Mouse (Mus musculus) limb, embryonic 11.5 days (tissue): ENCODE measurements around the gene Olfr155. TPM values are rescaled to one million over a fixed set of nuclear protein-coding genes. Genes with fewer than 3 reads are reported as not detected.
A peak's percentile ranks its signal among the peaks of the same experiment; 100 is the strongest.

ENCODE experiments used
- ATAC-seq: fragments of 200-750 bp; cut with Nextera tagmentation; 2 replicates; pipeline ENCODE4 v1.8.0; 2017; ENCODE audit warnings: low read depth; ENCODE audit not compliant: insufficient number of reproducible peaks, low FRiP score, low TSS enrichment
- DNase-seq: peaks from one replicate; pipeline ENCODE4 v3.0.0-alpha.2; 2015; ENCODE audit warnings: low spot score
- H3K27ac ChIP-seq: fragments of 300-500 bp; sonication (generic); replicated peaks from 2 replicates; pipeline ENCODE4 v1.5.1; 2014; ENCODE audit warnings: low read depth, mild to moderate bottlenecking, low read length
- H3K27me3 ChIP-seq: fragments of 300-500 bp; sonication (generic); 2 replicates; pipeline ENCODE4 v1.6.1; 2014; ENCODE audit warnings: mild to moderate bottlenecking, low read length, mixed read lengths; ENCODE audit not compliant: control insufficient read depth, insufficient read depth
- H3K36me3 ChIP-seq: fragments of 300-500 bp; sonication (generic); 2 replicates; pipeline ENCODE4 v1.6.1; 2014; ENCODE audit warnings: mild to moderate bottlenecking, low read length, moderate library complexity, mixed read lengths; ENCODE audit not compliant: control insufficient read depth, insufficient read depth
- H3K4me1 ChIP-seq: fragments of 300-500 bp; sonication (generic); 2 replicates; pipeline ENCODE4 v1.6.1; 2014; ENCODE audit warnings: low read length, mixed read lengths; ENCODE audit not compliant: control insufficient read depth, insufficient read depth
- H3K4me2 ChIP-seq: fragments of 300-500 bp; sonication (generic); 2 replicates; pipeline ENCODE4 v1.6.1; 2014; ENCODE audit warnings: low read depth, mild to moderate bottlenecking, moderate library complexity; ENCODE audit not compliant: severe bottlenecking
- H3K4me3 ChIP-seq: fragments of 300-500 bp; sonication (generic); 2 replicates; pipeline ENCODE4 v1.5.1; 2014; ENCODE audit warnings: low read depth, low read length
- H3K9ac ChIP-seq: fragments of 300-500 bp; sonication (generic); 2 replicates; pipeline ENCODE4 v1.6.1; 2014; ENCODE audit warnings: mild to moderate bottlenecking, low read length
- H3K9me3 ChIP-seq: fragments of 300-500 bp; sonication (generic); 2 replicates; pipeline ENCODE4 v1.6.1; 2016; ENCODE audit warnings: low read length; ENCODE audit not compliant: control insufficient read depth
- WGBS: fragments of 180-500 bp; shearing (Covaris S2); extraction: QIAGEN DNeasy Blood & Tissue Kit; methylation state at CpG from one replicate; pipeline ENCODE4 v1.1.7; 2014; 5-methylcytosine and 5-hydroxymethylcytosine counted together
- polyA plus RNA-seq: library from polyadenylated mRNA; unstranded; fragments of >200 nt; fragmentation: Nextera tagmentation; extraction: Ambion mirVana; gene quantifications from 2 replicates; pipeline ENCODE4 v1.2.1, GENCODE M21; 2014

Olfr155 gene
- polyA plus RNA-seq, 1 experiment from 2014 or later = not detected

- no peak for ATAC-seq
- WGBS = 97% methylated on average over 1 of the region's 1 CpGs
- H3K9ac ChIP-seq = no peak overlapping the region
These were observed 25.9 kb downstream of the Olfr155 start for GRCm38 (mm10) chr4:43877230-43877629.

DNA sequence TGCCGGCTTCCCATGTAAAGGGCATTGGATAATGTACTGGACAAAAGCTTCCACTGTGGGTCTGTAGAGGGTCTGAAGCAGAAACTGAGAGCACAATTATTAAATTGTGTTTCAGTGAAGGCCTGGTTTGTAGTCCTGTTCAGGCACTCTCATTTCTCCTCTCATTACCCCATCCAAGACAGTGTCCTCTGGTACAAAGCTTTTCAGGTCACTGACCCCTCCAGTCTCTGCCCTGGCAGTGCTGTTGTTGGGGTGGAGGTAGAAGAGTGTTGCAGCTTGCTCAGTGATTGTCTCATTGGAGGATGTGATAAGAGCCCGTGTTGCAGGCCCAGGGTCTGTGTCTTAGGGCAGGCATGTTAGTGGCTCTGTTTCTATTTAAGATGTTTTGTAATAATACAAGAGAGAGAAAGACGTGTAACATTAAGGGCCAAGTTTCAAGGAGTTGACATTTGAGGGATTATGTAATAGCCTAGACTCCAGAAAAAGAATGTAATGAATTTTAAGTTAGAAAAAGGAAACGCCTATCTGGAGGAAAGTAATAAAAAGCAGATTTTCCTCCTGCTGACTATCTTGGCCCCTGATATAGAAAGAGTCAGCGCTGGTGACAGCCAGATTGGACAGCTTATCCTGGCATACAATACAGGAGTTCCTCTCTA, 26.9 kb downstream of the Olfr155 start:
- no peak overlapping the region for H3K4me2 ChIP-seq
- H3K36me3 ChIP-seq = no peaks in the 10 kb centered on the region
- WGBS = 34% methylated on average over 5 of the region's 5 CpGs
- H3K9ac ChIP-seq = 0 out of 2 replicates have a peak overlapping the region, but pooled peaks have one; percentile 12
- H3K4me1 ChIP-seq = peaks cover 14% of the 10 kb centered on the region
- DNase-seq (no peak), ATAC-seq (no peak)
- H3K27ac ChIP-seq = no peak overlapping the region
- no peak overlapping the region for H3K4me3 ChIP-seq
- H3K9me3 ChIP-seq = no peaks in the 10 kb centered on the region
- no peaks in the 10 kb centered on the region for H3K27me3 ChIP-seq

More at GRCm38 (mm10) chr4:43877230-43877629, 25.9 kb downstream of the Olfr155 start:
- Histone ChIP-seq H3K27me3 (no peaks in the 10 kb centered on the region), H3K4me1 (peaks cover 14% of the 10 kb centered on the region), H3K36me3 (no peaks in the 10 kb centered on the region), H3K9me3 (no peaks in the 10 kb centered on the region), H3K4me2 (no peak overlapping the region), H3K27ac (no peak overlapping the region), H3K4me3 (no peak overlapping the region)
- DNase-seq = no peak

DNA sequence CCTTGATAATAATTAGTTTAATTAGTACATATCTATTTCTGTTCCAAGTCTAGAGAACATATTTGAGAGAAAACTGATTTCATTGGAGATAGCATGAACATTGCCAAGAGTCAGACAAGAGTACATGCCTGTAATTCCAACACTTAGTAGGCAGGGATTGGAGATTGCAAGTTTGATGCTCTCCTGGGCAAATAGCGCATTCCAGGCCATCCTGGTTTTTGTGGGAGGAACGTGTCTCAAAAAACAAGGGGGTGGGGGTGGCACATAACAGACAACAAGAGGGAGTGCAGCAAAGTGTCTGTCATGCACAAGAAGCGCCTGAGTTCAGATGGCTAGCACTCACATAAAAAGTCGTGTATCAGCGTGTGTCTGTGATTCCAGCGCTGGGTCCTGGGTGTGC, 28.2 kb downstream of the Olfr155 start:
- Histone ChIP-seq H3K27ac (no peak overlapping the region), H3K9ac (no peak overlapping the region), H3K36me3 (no peaks in the 10 kb centered on the region), H3K4me1 (peaks cover 26% of the 10 kb centered on the region), H3K4me3 (no peak overlapping the region), H3K9me3 (no peaks in the 10 kb centered on the region), H3K27me3 (no peaks in the 10 kb centered on the region), H3K4me2 (no peak overlapping the region)
- WGBS = 79% methylated on average over 6 of the region's 6 CpGs
- ATAC-seq = no peak
- DNase-seq = no peak

DNA sequence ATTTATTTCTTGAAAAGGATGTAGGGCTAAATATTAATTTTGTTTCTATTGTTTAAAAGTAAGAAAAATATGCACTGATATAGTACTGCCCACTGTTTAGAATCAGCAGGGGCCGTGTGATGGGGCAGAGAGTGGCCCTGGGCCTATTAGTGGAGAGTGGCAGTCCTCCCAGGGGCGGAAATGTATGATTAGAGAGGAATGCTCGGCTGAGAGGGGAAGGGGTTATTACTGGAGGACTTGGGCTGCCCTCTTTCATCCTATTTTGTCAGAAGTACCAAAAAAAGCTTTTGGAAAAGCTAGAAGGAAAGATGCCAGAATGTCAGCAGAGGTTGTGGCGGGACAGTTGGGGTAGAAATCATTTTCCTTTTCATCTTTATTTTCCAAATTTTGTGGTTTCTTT, 32.8 kb downstream of the Olfr155 start:
- ATAC-seq (no peak), DNase-seq (peak; percentile 55)
- H3K4me1 ChIP-seq = peaks cover 16% of the 10 kb centered on the region
- no peaks in the 10 kb centered on the region for H3K27me3 ChIP-seq
- peak overlapping the region; percentile 2; the same call in 1 of the 2 replicates for H3K27ac ChIP-seq
- no peak overlapping the region for H3K9ac ChIP-seq
- 14% methylated on average over 4 of the region's 4 CpGs for WGBS
- H3K4me3 ChIP-seq = no peak overlapping the region
- H3K9me3 ChIP-seq = no peaks in the 10 kb centered on the region
- H3K36me3 ChIP-seq = no peaks in the 10 kb centered on the region
- H3K4me2 ChIP-seq = no peak overlapping the region

DNA sequence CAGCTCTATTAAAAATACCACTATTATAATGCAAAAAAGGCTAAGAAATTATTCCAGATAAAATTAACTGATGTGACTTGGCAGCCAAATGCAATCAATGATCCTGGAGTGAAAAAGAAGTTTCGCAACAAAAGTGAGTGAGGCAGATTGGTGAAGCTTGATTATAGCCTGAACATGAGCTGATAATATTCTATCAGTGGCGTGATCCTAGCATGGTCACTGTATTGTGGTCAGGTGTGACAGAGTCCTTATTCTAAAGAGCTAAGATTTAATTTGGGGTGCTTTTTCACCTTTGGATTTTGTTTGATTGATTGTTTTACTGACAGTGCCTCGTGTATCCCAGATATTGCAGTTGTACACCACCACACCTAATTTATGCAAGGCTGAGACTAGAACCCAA, 39.9 kb downstream of the Olfr155 start:
- Histone ChIP-seq H3K27me3 (no peaks in the 10 kb centered on the region), H3K9ac (no peak overlapping the region), H3K9me3 (no peaks in the 10 kb centered on the region), H3K4me1 (no peaks in the 10 kb centered on the region), H3K4me3 (no peak overlapping the region), H3K27ac (no peak overlapping the region), H3K4me2 (no peak overlapping the region), H3K36me3 (no peaks in the 10 kb centered on the region)
- 86% methylated on average over 3 of the region's 3 CpGs for WGBS
- DNase-seq (no peak), ATAC-seq (no peak)

- Histone ChIP-seq H3K4me3 (no peak overlapping the region), H3K27ac (no peak overlapping the region), H3K36me3 (no peaks in the 10 kb centered on the region), H3K4me2 (no peak overlapping the region), H3K9ac (no peak overlapping the region), H3K27me3 (no peaks in the 10 kb centered on the region), H3K9me3 (no peaks in the 10 kb centered on the region), H3K4me1 (no peaks in the 10 kb centered on the region)
- DNase-seq (no peak), ATAC-seq (no peak)
These were observed 45.8 kb downstream of the Olfr155 start for GRCm38 (mm10) chr4:43897209-43897608.

GRCm38 (mm10) chr4:43899197-43899596, 47.8 kb downstream of the Olfr155 start:
- DNase-seq (no peak), ATAC-seq (no peak)
- Histone ChIP-seq H3K27ac (no peak overlapping the region), H3K9me3 (no peaks in the 10 kb centered on the region), H3K4me2 (no peak overlapping the region), H3K4me1 (no peaks in the 10 kb centered on the region), H3K36me3 (no peaks in the 10 kb centered on the region), H3K4me3 (no peak overlapping the region), H3K27me3 (no peaks in the 10 kb centered on the region), H3K9ac (no peak overlapping the region)
- 47% methylated on average over 8 of the region's 8 CpGs for WGBS

DNA sequence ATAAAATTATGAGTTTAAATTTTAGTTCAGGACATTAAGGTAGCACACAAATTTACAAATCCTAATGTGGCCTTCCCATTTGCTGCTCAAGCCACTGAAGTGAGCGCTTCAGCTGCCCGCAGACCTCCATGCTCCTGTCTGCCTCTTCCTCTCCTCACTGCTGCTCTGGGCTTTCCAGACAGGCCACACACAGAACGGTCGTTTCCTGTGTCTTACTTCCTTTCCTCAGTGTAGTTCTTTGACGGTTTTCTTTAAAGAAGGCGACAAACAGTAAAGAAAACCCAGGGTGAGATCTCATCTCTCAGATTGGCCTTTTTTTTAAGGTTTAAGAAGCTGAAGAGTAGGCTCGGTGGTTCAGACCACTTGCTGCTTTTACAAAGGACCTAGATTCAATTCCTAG, 52.3 kb downstream of the Olfr155 start:
- ATAC-seq = no peak
- Histone ChIP-seq H3K27me3 (no peaks in the 10 kb centered on the region), H3K27ac (no peak overlapping the region), H3K4me1 (no peaks in the 10 kb centered on the region), H3K9me3 (no peaks in the 10 kb centered on the region), H3K4me3 (no peak overlapping the region), H3K36me3 (no peaks in the 10 kb centered on the region), H3K4me2 (no peak overlapping the region), H3K9ac (no peak overlapping the region)
- no peak for DNase-seq
- 72% methylated on average over 7 of the region's 7 CpGs for WGBS

DNA sequence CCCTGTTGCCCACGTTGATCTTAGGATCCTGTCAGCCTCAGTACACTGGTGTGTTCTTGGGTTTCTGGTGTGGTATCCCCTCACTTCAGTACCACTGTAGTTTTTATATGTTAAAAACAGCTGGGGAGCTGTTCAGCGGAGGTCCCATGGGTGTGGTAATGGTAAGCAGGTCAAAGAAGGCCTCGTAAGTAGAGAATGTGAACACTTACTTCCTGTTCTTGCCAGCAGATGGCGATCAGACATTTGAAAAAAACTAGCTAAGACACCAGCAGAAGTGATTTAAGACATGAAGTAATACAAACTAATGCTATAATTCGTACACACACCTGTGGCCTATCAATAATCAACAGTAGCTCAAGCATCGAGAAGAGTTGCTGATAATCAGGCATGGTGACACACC, 55.1 kb downstream of the Olfr155 start:
- 29% methylated on average over 6 of the region's 6 CpGs for whole genome bisulfite sequencing
- DNase-seq (peak; percentile 64), ATAC-seq (no peak)
- Histone ChIP-seq H3K36me3 (no peaks in the 10 kb centered on the region), H3K4me3 (no peak overlapping the region), H3K9ac (no peak overlapping the region), H3K4me2 (no peak overlapping the region), H3K27ac (no peak overlapping the region), H3K27me3 (no peaks in the 10 kb centered on the region), H3K9me3 (no peaks in the 10 kb centered on the region), H3K4me1 (no peaks in the 10 kb centered on the region)
